Mouse (Mus musculus): ENCODE data around the gene Gm6588. TPM values are rescaled to one million over a fixed set of nuclear protein-coding genes. Genes with fewer than 3 reads are reported as not detected.

The Gm6588 gene
- polyA plus RNA-seq, 1 experiment from 2014 or later, result not detected

GRCm38 (mm10) chr5:112499918-112500682, 50.9 kb downstream of the Gm6588 start:
- H3K27ac ChIP-seq, result no peak overlapping the region
- H3K9ac ChIP-seq, result no peak overlapping the region
- no peak for ATAC-seq (ENCODE audit: borderline replicate concordance, extremely low read depth, low FRiP score, low TSS enrichment)
- 61% methylated on average over 8 of the region's 8 CpGs for WGBS
- H3K9me3 ChIP-seq, result no peaks in the 10 kb centered on the region
- no peaks in the 10 kb centered on the region for H3K27me3 ChIP-seq
- no peaks in the 10 kb centered on the region for H3K4me1 ChIP-seq
- no peak overlapping the region for H3K4me3 ChIP-seq
- no peaks in the 10 kb centered on the region for H3K36me3 ChIP-seq
- no peak overlapping the region for H3K4me2 ChIP-seq

Other genes starting within 250 kb of the Gm6588 start
- gene Cryba4, start 196.9 kb upstream of the Gm6588 start, polyA plus RNA-seq (2015; fragmentation: Nextera tagmentation; extraction: Ambion mirVana), result 1.3 and 1.6 TPM in 2 replicates
- gene Crybb1, start 193.6 kb upstream of the Gm6588 start, polyA plus RNA-seq (2015; fragmentation: Nextera tagmentation; extraction: Ambion mirVana), result 3.2 and 4.5 TPM in 2 replicates
- 55.8 and 61.0 TPM in 2 replicates for gene Tpst2, start 172.7 kb upstream of the Gm6588 start, polyA plus RNA-seq (2015; fragmentation: Nextera tagmentation; extraction: Ambion mirVana)
- gene Tfip11, start 123.1 kb upstream of the Gm6588 start, polyA plus RNA-seq (2015; fragmentation: Nextera tagmentation; extraction: Ambion mirVana), result 30.1 and 30.4 TPM in 2 replicates
- gene Srrd, start 106.4 kb upstream of the Gm6588 start, polyA plus RNA-seq (2015; fragmentation: Nextera tagmentation; extraction: Ambion mirVana), result 45.7 and 47.2 TPM in 2 replicates
- gene Hps4, start 106.3 kb upstream of the Gm6588 start, polyA plus RNA-seq (2015; fragmentation: Nextera tagmentation; extraction: Ambion mirVana), result 26.3 and 31.1 TPM in 2 replicates
- 0.10 and 0.23 TPM in 2 replicates for gene Gm6583, start 93.4 kb upstream of the Gm6588 start, polyA plus RNA-seq (2015; fragmentation: Nextera tagmentation; extraction: Ambion mirVana)
- 3.8 and 3.9 TPM in 2 replicates for gene Asphd2, start 54.6 kb upstream of the Gm6588 start, polyA plus RNA-seq (2015; fragmentation: Nextera tagmentation; extraction: Ambion mirVana)
- gene Sez6l, start 127.8 kb downstream of the Gm6588 start, polyA plus RNA-seq (2015; fragmentation: Nextera tagmentation; extraction: Ambion mirVana), result 0.21 and 0.37 TPM in 2 replicates

All from lung, embryonic 15.5 days (tissue).